Mouse (Mus musculus) bone marrow, adult 2 months (tissue): ENCODE results near the gene Raver2. TPM values are rescaled to one million over a fixed set of nuclear protein-coding genes. Genes with fewer than 3 reads are reported as not detected.

Source experiments
- H3K27ac ChIP-seq: fragments of 200-500 bp; 2 replicates; pipeline ENCODE4 v1.5.1; 2012; ENCODE audit warnings: low read depth, mild to moderate bottlenecking, control low read depth, inconsistent platforms, low read length; ENCODE audit not compliant: control insufficient read depth, poor library complexity, insufficient read depth
- H3K4me1 ChIP-seq: fragments of 200-500 bp; 2 replicates; pipeline ENCODE4 v1.6.1; 2011; ENCODE audit warnings: low read length; ENCODE audit not compliant: control insufficient read depth, insufficient read depth
- H3K4me3 ChIP-seq: fragments of 200-500 bp; replicated peaks from 2 replicates; pipeline ENCODE3; 2011; ENCODE audit warnings: mild to moderate bottlenecking, low read depth, low read length, control low read depth; ENCODE audit not compliant: control insufficient read depth
- CTCF ChIP-seq: fragments of 200-500 bp; IDR thresholded peaks from 2 replicates; pipeline ENCODE4 v1.5.1; 2011; ENCODE audit warnings: low read length, control low read depth; ENCODE audit not compliant: control insufficient read depth, insufficient read depth
- POLR2A ChIP-seq: fragments of 200-500 bp; IDR thresholded peaks from 2 replicates; pipeline ENCODE4 v1.6.1; 2011; ENCODE audit warnings: low read depth, mild to moderate bottlenecking, control low read depth, low read length, borderline replicate concordance; ENCODE audit not compliant: control insufficient read depth
- WGBS: fragments of 180-500 bp; shearing (Covaris S2); methylation state at CpG from one replicate; pipeline ENCODE4 v1.1.7; 2018; 5-methylcytosine and 5-hydroxymethylcytosine counted together
- polyA plus RNA-seq: library from polyadenylated mRNA; stranded (reverse); fragments of >200 nt; gene quantifications from 2 replicates; pipeline ENCODE4 v1.2.4, GENCODE M21; 2011; ENCODE audit warnings: low replicate concordance; ENCODE audit not compliant: missing spikeins, insufficient read depth, insufficient read length

Gene Raver2
- polyA plus RNA-seq = 0.56 TPM in 1 of 2 replicates, not detected in the other

- TF ChIP-seq POLR2A = no peak
- no peak for TF ChIP-seq CTCF
- Histone ChIP-seq H3K27ac (no peak within 1 kb of the TSS), H3K4me1 (no peaks in the 10 kb centered on the region), H3K4me3 (peak within 1 kb of the TSS; percentile 24)
- 5% methylated on average over 53 of the region's 54 CpGs for WGBS
Measured at GRCm38 (mm10) chr4:101068786-101069153, at the start of gene Raver2. TSS of gene Raver2 (plus strand) at chr4:101068983.

GRCm38 (mm10) chr4:101020596-101020995, 48.2 kb upstream of the Raver2 start, which contains the start of gene Gm10577:
TSS of gene Gm10577 (minus strand) at chr4:101020696.
- no peak within 1 kb of the TSS for H3K27ac ChIP-seq
- WGBS = 76% methylated on average over 4 of the region's 4 CpGs

GRCm38 (mm10) chr4:101026566-101026965, 42.2 kb upstream of the Raver2 start:
- no peaks in the 10 kb centered on the region for H3K4me1 ChIP-seq
- WGBS = 75% methylated on average over 5 of the region's 5 CpGs
- TF ChIP-seq CTCF (no peak), POLR2A (no peak)
- H3K27ac ChIP-seq = no peak overlapping the region
- H3K4me3 ChIP-seq = no peak overlapping the region

More at GRCm38 (mm10) chr4:101020596-101020995, 48.2 kb upstream of the Raver2 start, which contains the start of gene Gm10577:
- no peaks in the 10 kb centered on the region for H3K4me1 ChIP-seq
- TF ChIP-seq POLR2A (no peak), CTCF (no peak)
- no peak within 1 kb of the TSS for H3K4me3 ChIP-seq

- 67% methylated on average over 2 of the region's 2 CpGs for WGBS
- Histone ChIP-seq H3K4me1 (no peaks in the 10 kb centered on the region), H3K4me3 (no peak overlapping the region), H3K27ac (no peak overlapping the region)
- TF ChIP-seq POLR2A (no peak), CTCF (no peak)
Measured at GRCm38 (mm10) chr4:101026995-101027394, 41.8 kb upstream of the Raver2 start.

- H3K4me3 ChIP-seq = no peak overlapping the region
- WGBS = 82% methylated on average over 9 of the region's 9 CpGs
- TF ChIP-seq POLR2A (no peak), CTCF (no peak)
- H3K27ac ChIP-seq = no peak overlapping the region
- no peaks in the 10 kb centered on the region for H3K4me1 ChIP-seq
Measured at GRCm38 (mm10) chr4:101027852-101028411, 40.9 kb upstream of the Raver2 start.

- no peak for TF ChIP-seq CTCF
- TF ChIP-seq POLR2A = no peak
- H3K27ac ChIP-seq = no peak overlapping the region
- H3K4me1 ChIP-seq = no peaks in the 10 kb centered on the region
- no peak overlapping the region for H3K4me3 ChIP-seq
- 57% methylated on average over 3 of the region's 3 CpGs for WGBS
Measured at GRCm38 (mm10) chr4:101033047-101033446, 35.7 kb upstream of the Raver2 start.

GRCm38 (mm10) chr4:101035131-101035530, 33.7 kb upstream of the Raver2 start:
- H3K27ac ChIP-seq = no peak overlapping the region
- WGBS = 74% methylated on average over 5 of the region's 5 CpGs
- H3K4me1 ChIP-seq = no peaks in the 10 kb centered on the region
- H3K4me3 ChIP-seq = no peak overlapping the region
- no peak for TF ChIP-seq CTCF
- no peak for TF ChIP-seq POLR2A

- WGBS = 87% methylated on average over 7 of the region's 7 CpGs
- H3K27ac ChIP-seq = no peak overlapping the region
- TF ChIP-seq CTCF = no peak
- TF ChIP-seq POLR2A = no peak
- no peaks in the 10 kb centered on the region for H3K4me1 ChIP-seq
- no peak overlapping the region for H3K4me3 ChIP-seq
Measured at GRCm38 (mm10) chr4:101037156-101037555, 31.6 kb upstream of the Raver2 start.
